Mouse (Mus musculus): ENCODE measurements around the gene Anapc2. TPM values are rescaled to one million over a fixed set of nuclear protein-coding genes. Genes with fewer than 3 reads are reported as not detected.

Gene Anapc2
- total and polyA plus RNA-seq, 3 experiments = 9.8 to 67.0 TPM; not detected in 1

GRCm38 (mm10) chr2:25264851-25265250 is 7.4 kb upstream of the Anapc2 start:
- DNase-seq (ENCODE audit: low read depth, low spot score) = no peak
- H3K27me3 ChIP-seq (ENCODE audit: control insufficient read depth in 1 of 2, insufficient read depth in 2 of 2, low read length in 2 of 2) = no peaks in the 10 kb centered on the region
- TF ChIP-seq MXI1 (IDR thresholded peaks at IDR 0.05; ENCODE audit: low read depth, low read length) = no peak
- TF ChIP-seq MAX (IDR thresholded peaks at IDR 0.05; ENCODE audit: low read length) = no peak
- no peak for TF ChIP-seq POLR2AphosphoS5 (IDR thresholded peaks at IDR 0.05; ENCODE audit: borderline replicate concordance, low read depth, low read length)
- no peak for TF ChIP-seq POLR2A (IDR thresholded peaks at IDR 0.05; ENCODE audit: control insufficient read depth in 1 of 2, insufficient read depth in 1 of 2, low read depth in 1 of 2, low read length in 2 of 2, poor library complexity in 1 of 2)
- TF ChIP-seq CTCF (IDR thresholded peaks at IDR 0.05 in 2 of 3, conservative IDR thresholded peaks at IDR 0.05 in 1 of 3; ENCODE audit: control insufficient read depth in 1 of 3, insufficient read depth in 1 of 3, low read depth in 2 of 3, low read length in 3 of 3, poor library complexity in 1 of 3, severe bottlenecking in 1 of 3) = no peak
- no peak for TF ChIP-seq USF1 (IDR thresholded peaks at IDR 0.05; ENCODE audit: low read depth, low read length)
- no peak for TF ChIP-seq TAL1 (IDR thresholded peaks at IDR 0.05; ENCODE audit: low read length)
- TF ChIP-seq ZMIZ1 (IDR thresholded peaks at IDR 0.05; ENCODE audit: low read depth, low read length) = no peak
- no peak for TF ChIP-seq CHD2 (IDR thresholded peaks at IDR 0.05; ENCODE audit: low read length)
- TF ChIP-seq MYB (IDR thresholded peaks at IDR 0.05; ENCODE audit: low read depth, low read length) = no peak
- no peak for TF ChIP-seq MAFK (IDR thresholded peaks at IDR 0.05; ENCODE audit: borderline replicate concordance, low read depth, low read length)
- TF ChIP-seq TCF12 (IDR thresholded peaks at IDR 0.05; ENCODE audit: low read depth, low read length) = no peak
- no peak for TF ChIP-seq E2F4 (IDR thresholded peaks at IDR 0.05; ENCODE audit: borderline replicate concordance, low read depth, low read length)
- no peak for TF ChIP-seq GABPA (IDR thresholded peaks at IDR 0.05; ENCODE audit: low read depth, low read length)
- TF ChIP-seq MYC (IDR thresholded peaks at IDR 0.05; ENCODE audit: low read depth, low read length) = no peak
- TF ChIP-seq TBP (IDR thresholded peaks at IDR 0.05; ENCODE audit: low read depth, low read length) = no peak
- no peak for TF ChIP-seq UBTF (IDR thresholded peaks at IDR 0.05; ENCODE audit: borderline replicate concordance, insufficient read depth, low read depth, low read length)
- no peak for TF ChIP-seq ETS1 (IDR thresholded peaks at IDR 0.05; ENCODE audit: low read depth, low read length)
- no peak for TF ChIP-seq SIN3A (IDR thresholded peaks at IDR 0.05; ENCODE audit: low read length)
- H3K27ac ChIP-seq (ENCODE audit: control insufficient read depth, low read depth, low read length) = 0 out of 2 replicates have a peak overlapping the region, but pooled peaks have one; percentile 13
- H3K79me2 ChIP-seq (ENCODE audit: control insufficient read depth, insufficient read depth, low read length, poor library complexity) = peaks cover 55% of the 10 kb centered on the region
- peaks cover 10 to 52% of the 10 kb centered on the region in 2 experiments for H3K4me1 ChIP-seq (ENCODE audit: control insufficient read depth in 1 of 2, insufficient read depth in 2 of 2, low read length in 2 of 2)
- H3K4me3 ChIP-seq (ENCODE audit: control insufficient read depth in 1 of 2, insufficient read depth in 1 of 2, low read depth in 2 of 2, low read length in 2 of 2) = peak overlapping the region; percentile 90 to 95
- peaks cover 0 to 36% of the 10 kb centered on the region in 2 experiments; a peak in 2 of 4 replicates for H3K36me3 ChIP-seq (ENCODE audit: control insufficient read depth in 1 of 2, insufficient read depth in 2 of 2, low read length in 2 of 2)
- H3K9me3 ChIP-seq (replicated peaks; ENCODE audit: insufficient read depth, low read length) = no peaks in the 10 kb centered on the region
- H3K9ac ChIP-seq (ENCODE audit: control insufficient read depth, low read depth, low read length, poor library complexity, severe bottlenecking) = peak overlapping the region; percentile 93

- peak overlapping the region; percentile 70 for H3K27ac ChIP-seq (ENCODE audit: control insufficient read depth, low read depth, low read length)
- peaks cover 0 to 43% of the 10 kb centered on the region in 2 experiments; a peak in 3 of 4 replicates for H3K36me3 ChIP-seq (ENCODE audit: control insufficient read depth in 1 of 2, insufficient read depth in 2 of 2, low read length in 2 of 2)
- DNase-seq (ENCODE audit: low read depth, low spot score) = peak; percentile 90
- peak overlapping the region; percentile 93 for H3K9ac ChIP-seq (ENCODE audit: control insufficient read depth, low read depth, low read length, poor library complexity, severe bottlenecking)
- H3K79me2 ChIP-seq (ENCODE audit: control insufficient read depth, insufficient read depth, low read length, poor library complexity) = peaks cover 59% of the 10 kb centered on the region
- peaks cover 10 to 53% of the 10 kb centered on the region in 2 experiments for H3K4me1 ChIP-seq (ENCODE audit: control insufficient read depth in 1 of 2, insufficient read depth in 2 of 2, low read length in 2 of 2)
- H3K9me3 ChIP-seq (replicated peaks; ENCODE audit: insufficient read depth, low read length) = no peaks in the 10 kb centered on the region
- peak overlapping the region; percentile 90 to 95 for H3K4me3 ChIP-seq (ENCODE audit: control insufficient read depth in 1 of 2, insufficient read depth in 1 of 2, low read depth in 2 of 2, low read length in 2 of 2)
- no peaks in the 10 kb centered on the region for H3K27me3 ChIP-seq (ENCODE audit: control insufficient read depth in 1 of 2, insufficient read depth in 2 of 2, low read length in 2 of 2)
- TF ChIP-seq TCF12 (IDR thresholded peaks at IDR 0.05; ENCODE audit: low read depth, low read length) (peak; percentile 70), POLR2AphosphoS2 (IDR thresholded peaks at IDR 0.05; ENCODE audit: low read length) (no peak), TBP (IDR thresholded peaks at IDR 0.05; ENCODE audit: low read depth, low read length) (0 out of 2 replicates have a peak, but pooled peaks have one; percentile 33), MAZ (IDR thresholded peaks at IDR 0.05; ENCODE audit: low read depth, low read length) (peak; percentile 73; the same call in 1 of the 2 replicates), NELFE (IDR thresholded peaks at IDR 0.05; ENCODE audit: low read depth, low read length) (peak; percentile 58), KAT2A (conservative IDR thresholded peaks at IDR 0.05; ENCODE audit: low read depth, low read length) (no peak), ELF1 (IDR thresholded peaks at IDR 0.05; ENCODE audit: low read depth, low read length) (peak; percentile 83), MAX (IDR thresholded peaks at IDR 0.05; ENCODE audit: low read length) (peak; percentile 76), MEF2A (IDR thresholded peaks at IDR 0.05; ENCODE audit: extremely low read depth, insufficient replicate concordance, low read depth, low read length, poor library complexity, severe bottlenecking) (no peak), MXI1 (IDR thresholded peaks at IDR 0.05; ENCODE audit: low read depth, low read length) (peak; percentile 71), EP300 (IDR thresholded peaks at IDR 0.05; ENCODE audit: low read depth in 1 of 2, low read length in 2 of 2) (peak; percentile 23 to 35; a peak in 2 of 4 replicates), SIN3A (IDR thresholded peaks at IDR 0.05; ENCODE audit: low read length) (peak; percentile 86), MYB (IDR thresholded peaks at IDR 0.05; ENCODE audit: low read depth, low read length) (no peak), ETS1 (IDR thresholded peaks at IDR 0.05; ENCODE audit: low read depth, low read length) (peak; percentile 68), CHD1 (IDR thresholded peaks at IDR 0.05; ENCODE audit: low read depth, low read length) (no peak), RCOR1 (IDR thresholded peaks at IDR 0.05; ENCODE audit: low read depth, low read length) (no peak), USF2 (IDR thresholded peaks at IDR 0.05; ENCODE audit: borderline replicate concordance in 1 of 2, insufficient read depth in 1 of 2, low read depth in 1 of 2, low read length in 2 of 2) (no peak)
These were observed 6.2 kb upstream of the Anapc2 start for GRCm38 (mm10) chr2:25265897-25266656.
